Mouse (Mus musculus) adrenal gland, postnatal 36 days (tissue): ENCODE results near the gene Foxc2. TPM values are rescaled to one million over a fixed set of nuclear protein-coding genes. Genes with fewer than 3 reads are reported as not detected.

Experiments used
- DNase-seq, 2 experiments: peaks; one replicate each; pipeline ENCODE4 v3.0.0; 2021; ENCODE audit warnings: mixed read lengths in 1 of 2
- total RNA-seq, 2 experiments: library from RNA; stranded (reverse); gene quantifications; 2 replicates each; pipeline ENCODE4 v1.2.3; 2021

Foxc2 gene
- total RNA-seq, 2 experiments from 2014 or later: 4.9 to 8.3 TPM

GRCm38 (mm10) chr8:121086004-121086900 is 29.7 kb upstream of the Foxc2 start:
- no peak for DNase-seq

- no peak for DNase-seq
Observed at GRCm38 (mm10) chr8:121088281-121088680, 27.7 kb upstream of the Foxc2 start.

GRCm38 (mm10) chr8:121088871-121089630 is 26.9 kb upstream of the Foxc2 start:
- no peak for DNase-seq

GRCm38 (mm10) chr8:121089631-121090380 is 26.2 kb upstream of the Foxc2 start:
- DNase-seq: no peak

- no peak for DNase-seq
Observed at GRCm38 (mm10) chr8:121090716-121091115, 25.3 kb upstream of the Foxc2 start.

GRCm38 (mm10) chr8:121092141-121092540 is 23.8 kb upstream of the Foxc2 start:
- peak in 1 of 2 experiments; percentile 58 for DNase-seq

GRCm38 (mm10) chr8:121092627-121093026 is 23.3 kb upstream of the Foxc2 start:
- DNase-seq: peak; percentile 85 to 89

- no peak for DNase-seq
Observed at GRCm38 (mm10) chr8:121093496-121093895, 22.5 kb upstream of the Foxc2 start.

GRCm38 (mm10) chr8:121104049-121104818 is 11.7 kb upstream of the Foxc2 start:
- DNase-seq: peak; percentile 79 to 82

- peak; percentile 100 for DNase-seq
Observed at GRCm38 (mm10) chr8:121107668-121108656, 8.0 kb upstream of the Foxc2 start, which contains the start of gene Mthfsd. Gene Mthfsd (minus strand): TSS chr8:121108392.

GRCm38 (mm10) chr8:121108657-121109056 is 7.3 kb upstream of the Foxc2 start:
- DNase-seq: no peak

GRCm38 (mm10) chr8:121111145-121111907 is 4.6 kb upstream of the Foxc2 start:
- no peak for DNase-seq

GRCm38 (mm10) chr8:121113261-121113660 is 2.7 kb upstream of the Foxc2 start:
- peak; percentile 94 for DNase-seq

GRCm38 (mm10) chr8:121115136-121115535 is 835 bp upstream of the Foxc2 start:
- no peak for DNase-seq

- peak; percentile 26 to 50 for DNase-seq
Observed at GRCm38 (mm10) chr8:121116591-121117185, 717 bp downstream of the Foxc2 start.

- DNase-seq: peak; percentile 23 to 44
Observed at GRCm38 (mm10) chr8:121117186-121117651, 1.2 kb downstream of the Foxc2 start.

GRCm38 (mm10) chr8:121117906-121118305 is 1.9 kb downstream of the Foxc2 start:
- DNase-seq: no peak

GRCm38 (mm10) chr8:121118634-121119420 is 2.9 kb downstream of the Foxc2 start:
- no peak for DNase-seq
